Mouse (Mus musculus) stomach, postnatal 0 days (tissue): ENCODE data around the gene Mmp10. TPM values are rescaled to one million over a fixed set of nuclear protein-coding genes. Genes with fewer than 3 reads are reported as not detected.

Source experiments
- ATAC-seq: fragments of 200-750 bp; cut with Nextera tagmentation; 2 replicates; pipeline ENCODE4 v1.8.0; 2017; ENCODE audit not compliant: low FRiP score, low TSS enrichment
- DNase-seq: peaks from one replicate; pipeline ENCODE4 v3.0.0-alpha.2; 2016; ENCODE audit warnings: low spot score
- H3K27ac ChIP-seq: fragments of 300-500 bp; sonication (generic); replicated peaks from 2 replicates; pipeline ENCODE4 v1.5.1; 2014; ENCODE audit warnings: mild to moderate bottlenecking, control low read depth
- H3K27me3 ChIP-seq: fragments of 300-500 bp; sonication (generic); 2 replicates; pipeline ENCODE4 v1.6.1; 2014; ENCODE audit warnings: low read length; ENCODE audit not compliant: control insufficient read depth, insufficient read depth
- H3K36me3 ChIP-seq: fragments of 300-500 bp; sonication (generic); 2 replicates; pipeline ENCODE4 v1.6.1; 2014; ENCODE audit warnings: low read length, mixed read lengths; ENCODE audit not compliant: control insufficient read depth, insufficient read depth
- H3K4me1 ChIP-seq: fragments of 300-500 bp; sonication (generic); replicated peaks from 2 replicates; pipeline ENCODE4 v1.6.1; 2014; ENCODE audit warnings: antibody characterized with exemption; ENCODE audit not compliant: control insufficient read depth, insufficient read depth
- H3K4me2 ChIP-seq: fragments of 300-500 bp; sonication (generic); replicated peaks from 2 replicates; pipeline ENCODE4 v1.6.1; 2014; ENCODE audit warnings: low read depth, mild to moderate bottlenecking, control low read depth, moderate library complexity
- H3K4me3 ChIP-seq: fragments of 300-500 bp; sonication (generic); 2 replicates; pipeline ENCODE4 v1.5.1; 2014; ENCODE audit warnings: low read depth, low read length, control low read depth
- H3K9ac ChIP-seq: fragments of 300-500 bp; sonication (generic); 2 replicates; pipeline ENCODE4 v1.6.1; 2014; ENCODE audit warnings: mild to moderate bottlenecking, low read length, control low read depth, mixed read lengths
- H3K9me3 ChIP-seq: fragments of 300-500 bp; sonication (generic); 2 replicates; pipeline ENCODE4 v1.6.1; 2016; ENCODE audit warnings: low read length; ENCODE audit not compliant: control insufficient read depth
- CTCF ChIP-seq: IDR thresholded peaks from 2 replicates; pipeline ENCODE4 v1.5.1; 2016; ENCODE audit warnings: antibody characterized with exemption, low read depth, mild to moderate bottlenecking, moderate library complexity
- EP300 ChIP-seq: optimal IDR thresholded peaks from 2 replicates; pipeline ENCODE3; 2016; ENCODE audit warnings: antibody characterized with exemption
- WGBS: fragments of 180-500 bp; shearing (Covaris S2); extraction: QIAGEN DNeasy Blood & Tissue Kit; methylation state at CpG from one replicate; pipeline ENCODE4 v1.1.7; 2014; 5-methylcytosine and 5-hydroxymethylcytosine counted together
- polyA plus RNA-seq: library from polyadenylated mRNA; unstranded; fragments of >200 nt; fragmentation: Nextera tagmentation; extraction: Ambion mirVana; gene quantifications from 2 replicates; pipeline ENCODE4 v1.2.1, GENCODE M21; 2015

Gene Mmp10
- polyA plus RNA-seq, 1 experiment from 2014 or later: not detected

GRCm38 (mm10) chr9:7509619-7510233 lies 7.6 kb downstream of the Mmp10 start:
- Histone ChIP-seq H3K36me3 (no peaks in the 10 kb centered on the region), H3K27ac (no peak overlapping the region), H3K9me3 (no peaks in the 10 kb centered on the region), H3K9ac (no peak overlapping the region), H3K4me1 (no peaks in the 10 kb centered on the region), H3K4me2 (no peak overlapping the region), H3K27me3 (no peaks in the 10 kb centered on the region), H3K4me3 (no peak overlapping the region)
- ATAC-seq (no peak), DNase-seq (no peak)
- WGBS: 61% methylated on average over 10 of the region's 10 CpGs
- no peak for TF ChIP-seq CTCF

- Histone ChIP-seq H3K4me1 (no peaks in the 10 kb centered on the region), H3K27me3 (no peaks in the 10 kb centered on the region), H3K9ac (no peak overlapping the region), H3K36me3 (no peaks in the 10 kb centered on the region), H3K4me2 (no peak overlapping the region), H3K4me3 (no peak overlapping the region), H3K27ac (no peak overlapping the region), H3K9me3 (no peaks in the 10 kb centered on the region)
- no peak for ATAC-seq
- WGBS: 46% methylated on average over 4 of the region's 4 CpGs
- TF ChIP-seq EP300 (no peak), CTCF (no peak)
- no peak for DNase-seq
Measured at GRCm38 (mm10) chr9:7517944-7518571, 15.9 kb downstream of the Mmp10 start.

- Histone ChIP-seq H3K36me3 (no peaks in the 10 kb centered on the region), H3K9me3 (no peaks in the 10 kb centered on the region), H3K9ac (no peak overlapping the region), H3K4me2 (no peak overlapping the region), H3K27me3 (no peaks in the 10 kb centered on the region), H3K27ac (no peak overlapping the region), H3K4me1 (no peaks in the 10 kb centered on the region), H3K4me3 (no peak overlapping the region)
- 54% methylated on average over 4 of the region's 4 CpGs for WGBS
- ATAC-seq (no peak), DNase-seq (no peak)
- TF ChIP-seq CTCF (no peak), EP300 (no peak)
Measured at GRCm38 (mm10) chr9:7526255-7526940, 24.2 kb downstream of the Mmp10 start.

GRCm38 (mm10) chr9:7542763-7543162 lies 40.6 kb downstream of the Mmp10 start:
- Histone ChIP-seq H3K36me3 (no peaks in the 10 kb centered on the region), H3K4me1 (no peaks in the 10 kb centered on the region)
- DNase-seq: no peak

GRCm38 (mm10) chr9:7544923-7545457 lies 42.8 kb downstream of the Mmp10 start:
- no peaks in the 10 kb centered on the region for H3K27me3 ChIP-seq
- no peaks in the 10 kb centered on the region for H3K9me3 ChIP-seq
- H3K4me2 ChIP-seq: no peak overlapping the region
- ATAC-seq (no peak), DNase-seq (no peak)
- no peak overlapping the region for H3K9ac ChIP-seq
- TF ChIP-seq CTCF (no peak), EP300 (no peak)
- no peaks in the 10 kb centered on the region for H3K36me3 ChIP-seq
- H3K4me3 ChIP-seq: no peak overlapping the region
- no peaks in the 10 kb centered on the region for H3K4me1 ChIP-seq
- no peak overlapping the region for H3K27ac ChIP-seq
- 37% methylated on average over 1 of the region's 1 CpGs for WGBS

More at GRCm38 (mm10) chr9:7542763-7543162, 40.6 kb downstream of the Mmp10 start:
- Histone ChIP-seq H3K4me3 (no peak overlapping the region), H3K9ac (no peak overlapping the region), H3K27ac (no peak overlapping the region), H3K4me2 (no peak overlapping the region), H3K27me3 (no peaks in the 10 kb centered on the region), H3K9me3 (no peaks in the 10 kb centered on the region)
- ATAC-seq: no peak
- TF ChIP-seq EP300: no peak
- TF ChIP-seq CTCF: no peak

GRCm38 (mm10) chr9:7545471-7545870 lies 43.3 kb downstream of the Mmp10 start:
- Histone ChIP-seq H3K9me3 (no peaks in the 10 kb centered on the region), H3K9ac (no peak overlapping the region), H3K27me3 (no peaks in the 10 kb centered on the region), H3K4me2 (no peak overlapping the region), H3K27ac (no peak overlapping the region), H3K36me3 (no peaks in the 10 kb centered on the region), H3K4me1 (no peaks in the 10 kb centered on the region), H3K4me3 (no peak overlapping the region)
- WGBS: 32% methylated on average over 1 of the region's 1 CpGs
- ATAC-seq (peak; percentile 69; the same call in 1 of the 2 replicates), DNase-seq (no peak)
- TF ChIP-seq CTCF: no peak
- TF ChIP-seq EP300: no peak
